Mouse (Mus musculus): Measurements from ENCODE around the gene Tph1. TPM values are rescaled to one million over a fixed set of nuclear protein-coding genes. Genes with fewer than 3 reads are reported as not detected.
"Not testable (repeated sequence)": the region's sequence is repeated elsewhere in the genome, so short reads cannot be mapped to it uniquely, and the experiment has no call there.

The Tph1 gene
- polyA plus RNA-seq, 1 experiment from 2014 or later, result 0.29 TPM

DNA sequence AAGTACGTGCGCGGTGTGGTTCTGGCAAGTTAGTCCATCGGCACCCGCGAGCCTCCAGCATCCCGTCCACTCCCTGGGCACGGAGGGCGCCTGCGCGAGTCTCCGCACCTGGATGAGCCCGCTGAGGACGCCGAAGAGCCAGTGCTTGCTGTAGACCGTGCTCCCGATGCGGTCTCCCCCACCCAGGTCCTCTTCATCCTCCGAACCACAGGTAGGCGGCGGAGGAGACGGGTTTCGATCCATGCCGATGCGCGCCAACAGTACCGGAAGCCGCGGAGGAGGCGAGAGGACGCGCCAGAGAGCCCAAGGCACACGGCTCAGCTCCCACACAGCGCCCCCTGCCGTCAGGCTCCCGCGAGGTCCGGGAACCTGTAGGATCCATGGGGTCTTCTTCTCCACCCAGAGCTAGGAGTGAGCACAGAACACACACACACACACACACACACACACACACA lies 38.1 kb upstream of the Tph1 start, which contains the start of gene Saal1:
Gene Saal1, minus strand, starts transcription at position 291 of the 455 bp plus-strand sequence.
- DNase-seq (ENCODE audit: low spot score) (peak; percentile 97), ATAC-seq (replicated peaks; ENCODE audit: insufficient number of reproducible peaks, low FRiP score, low TSS enrichment, low read depth) (peak; percentile 97)
- Histone ChIP-seq H3K9me3 (replicated peaks; ENCODE audit: control insufficient read depth, low read length) (no peaks in the 10 kb centered on the region), H3K27me3 (ENCODE audit: control insufficient read depth, insufficient read depth, low read length) (no peaks in the 10 kb centered on the region), H3K4me3 (ENCODE audit: low read depth, low read length) (peak within 1 kb of the TSS; percentile 89), H3K9ac (replicated peaks; ENCODE audit: low read length) (peak within 1 kb of the TSS; percentile 97), H3K4me2 (ENCODE audit: low read depth, low read length) (peak within 1 kb of the TSS; percentile 40), H3K27ac (replicated peaks; ENCODE audit: low read depth, low read length) (peak within 1 kb of the TSS; percentile 76), H3K4me1 (ENCODE audit: control insufficient read depth, insufficient read depth, low read length) (no peaks in the 10 kb centered on the region), H3K36me3 (replicated peaks; ENCODE audit: control insufficient read depth, insufficient read depth, low read depth, low read length) (peaks cover 6% of the 10 kb centered on the region)
- under 1% methylated on average over 38 of the region's 38 CpGs for WGBS

DNA sequence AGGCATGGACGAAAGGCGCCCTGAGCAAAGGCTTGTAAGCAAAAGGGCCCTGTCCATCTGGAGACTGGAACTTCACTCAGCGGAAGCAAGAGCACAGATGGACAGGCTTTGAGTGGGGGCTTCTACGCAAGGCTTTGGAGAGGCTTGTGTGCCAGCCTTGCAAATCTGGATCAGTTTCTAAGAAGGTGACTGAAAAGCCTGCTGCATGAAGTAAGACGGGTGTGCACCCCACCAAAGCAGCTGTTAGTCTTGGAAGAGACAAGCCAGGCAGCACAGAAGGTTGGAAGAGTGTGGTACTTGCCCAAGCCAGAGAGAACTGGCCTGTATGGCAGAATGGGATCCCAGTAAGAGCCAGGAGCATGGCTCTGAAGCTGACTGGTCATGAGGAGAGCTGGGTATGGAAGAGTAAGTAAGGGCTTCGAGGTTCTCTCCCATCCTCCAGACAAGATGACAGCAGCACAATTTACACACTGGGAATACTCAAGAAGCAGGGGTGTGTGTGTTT lies 28.2 kb upstream of the Tph1 start:
- Histone ChIP-seq H3K36me3 (replicated peaks; ENCODE audit: control insufficient read depth, insufficient read depth, low read depth, low read length) (peaks cover 13% of the 10 kb centered on the region), H3K27me3 (ENCODE audit: control insufficient read depth, insufficient read depth, low read length) (no peaks in the 10 kb centered on the region), H3K4me3 (ENCODE audit: low read depth, low read length) (no peak overlapping the region), H3K4me1 (ENCODE audit: control insufficient read depth, insufficient read depth, low read length) (no peaks in the 10 kb centered on the region), H3K9me3 (replicated peaks; ENCODE audit: control insufficient read depth, low read length) (no peaks in the 10 kb centered on the region), H3K27ac (replicated peaks; ENCODE audit: low read depth, low read length) (no peak overlapping the region), H3K9ac (replicated peaks; ENCODE audit: low read length) (no peak overlapping the region), H3K4me2 (ENCODE audit: low read depth, low read length) (no peak overlapping the region)
- ATAC-seq (replicated peaks; ENCODE audit: insufficient number of reproducible peaks, low FRiP score, low TSS enrichment, low read depth) (no peak), DNase-seq (ENCODE audit: low spot score) (no peak)
- WGBS, result 93% methylated on average over 6 of the region's 6 CpGs

DNA sequence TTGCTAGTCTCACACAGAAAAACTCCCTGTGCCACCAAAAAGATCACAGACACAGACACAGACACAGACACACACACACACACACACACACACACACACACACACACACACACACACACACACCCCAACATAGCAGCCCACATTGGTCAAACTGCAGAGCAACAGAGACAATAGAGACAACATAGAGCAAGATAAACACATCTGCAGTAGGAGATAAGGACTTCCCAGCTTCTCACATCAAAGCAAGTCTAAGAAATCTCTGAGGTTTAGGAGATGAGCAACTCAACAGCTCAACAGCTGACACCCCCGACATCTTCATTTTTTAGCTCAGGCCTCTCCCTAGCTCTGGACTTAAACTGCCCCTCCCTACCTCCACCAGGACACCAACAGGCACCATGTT lies 24.4 kb upstream of the Tph1 start:
- no peak overlapping the region for H3K27ac ChIP-seq (replicated peaks; ENCODE audit: low read depth, low read length)
- 83% methylated on average over 1 of the region's 1 CpGs for WGBS
- H3K4me3 ChIP-seq (ENCODE audit: low read depth, low read length), result no peak overlapping the region
- H3K9ac ChIP-seq (replicated peaks; ENCODE audit: low read length), result no peak overlapping the region
- H3K4me1 ChIP-seq (ENCODE audit: control insufficient read depth, insufficient read depth, low read length), result no peaks in the 10 kb centered on the region
- peaks cover 18% of the 10 kb centered on the region for H3K36me3 ChIP-seq (replicated peaks; ENCODE audit: control insufficient read depth, insufficient read depth, low read depth, low read length)
- no peaks in the 10 kb centered on the region for H3K27me3 ChIP-seq (ENCODE audit: control insufficient read depth, insufficient read depth, low read length)
- H3K9me3 ChIP-seq (replicated peaks; ENCODE audit: control insufficient read depth, low read length), result no peaks in the 10 kb centered on the region
- H3K4me2 ChIP-seq (ENCODE audit: low read depth, low read length), result no peak overlapping the region
- DNase-seq (ENCODE audit: low spot score) (no peak), ATAC-seq (replicated peaks; ENCODE audit: insufficient number of reproducible peaks, low FRiP score, low TSS enrichment, low read depth) (no peak)

DNA sequence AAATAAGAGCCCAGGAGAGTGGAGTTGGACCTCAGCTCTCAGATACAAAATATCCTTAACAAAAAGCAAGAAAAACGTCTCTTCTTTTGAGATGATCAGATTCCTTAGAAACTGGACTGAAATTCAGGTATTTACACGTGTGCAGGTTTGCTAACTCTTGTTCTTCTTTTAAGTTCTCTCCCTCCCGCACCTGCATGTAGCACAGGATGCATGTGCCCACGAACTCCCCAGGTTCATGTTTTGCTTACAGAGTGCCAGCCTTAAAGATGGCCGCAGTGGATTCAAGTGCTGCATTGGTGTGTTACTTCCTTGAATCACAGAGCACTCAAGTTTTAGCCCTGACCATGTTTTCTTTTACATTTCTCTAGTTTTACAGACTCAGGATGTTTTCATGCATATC lies 14.5 kb upstream of the Tph1 start:
- DNase-seq (ENCODE audit: low spot score), result no peak

DNA sequence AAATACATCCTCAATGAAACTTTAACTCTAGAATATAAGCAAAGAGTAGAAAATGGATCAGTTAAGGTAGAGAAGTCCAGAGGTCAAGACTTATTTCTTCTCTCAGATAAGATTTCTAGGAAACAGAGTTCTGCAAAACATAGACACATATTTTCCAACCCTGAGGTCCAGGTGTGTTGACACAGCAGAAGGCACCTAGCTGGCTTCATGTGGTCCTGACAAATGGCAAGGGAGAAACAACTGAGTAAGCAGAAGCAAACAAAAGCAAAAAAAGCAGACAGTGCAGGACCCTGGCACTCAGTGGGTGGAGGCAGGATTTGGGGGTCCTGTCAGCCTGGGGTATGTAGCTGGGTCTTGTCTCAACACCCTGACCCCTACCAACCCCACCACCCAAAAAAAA lies 8.4 kb upstream of the Tph1 start:
- Histone ChIP-seq H3K9ac (replicated peaks; ENCODE audit: low read length) (no peak overlapping the region), H3K4me1 (ENCODE audit: control insufficient read depth, insufficient read depth, low read length) (no peaks in the 10 kb centered on the region), H3K4me3 (ENCODE audit: low read depth, low read length) (no peak overlapping the region), H3K27ac (replicated peaks; ENCODE audit: low read depth, low read length) (no peak overlapping the region), H3K4me2 (ENCODE audit: low read depth, low read length) (no peak overlapping the region), H3K9me3 (replicated peaks; ENCODE audit: control insufficient read depth, low read length) (no peaks in the 10 kb centered on the region), H3K36me3 (replicated peaks; ENCODE audit: control insufficient read depth, insufficient read depth, low read depth, low read length) (no peaks in the 10 kb centered on the region), H3K27me3 (ENCODE audit: control insufficient read depth, insufficient read depth, low read length) (no peaks in the 10 kb centered on the region)
- DNase-seq (ENCODE audit: low spot score) (no peak), ATAC-seq (replicated peaks; ENCODE audit: insufficient number of reproducible peaks, low FRiP score, low TSS enrichment, low read depth) (no peak)

More for the DNA sequence above, 14.5 kb upstream of the Tph1 start:
- Histone ChIP-seq H3K36me3 (replicated peaks; ENCODE audit: control insufficient read depth, insufficient read depth, low read depth, low read length) (peaks cover 6% of the 10 kb centered on the region), H3K27ac (replicated peaks; ENCODE audit: low read depth, low read length) (no peak overlapping the region), H3K4me2 (ENCODE audit: low read depth, low read length) (no peak overlapping the region), H3K9me3 (replicated peaks; ENCODE audit: control insufficient read depth, low read length) (no peaks in the 10 kb centered on the region), H3K4me1 (ENCODE audit: control insufficient read depth, insufficient read depth, low read length) (no peaks in the 10 kb centered on the region), H3K27me3 (ENCODE audit: control insufficient read depth, insufficient read depth, low read length) (no peaks in the 10 kb centered on the region), H3K4me3 (ENCODE audit: low read depth, low read length) (no peak overlapping the region), H3K9ac (replicated peaks; ENCODE audit: low read length) (no peak overlapping the region)
- 88% methylated on average over 5 of the region's 5 CpGs for WGBS
- ATAC-seq (replicated peaks; ENCODE audit: insufficient number of reproducible peaks, low FRiP score, low TSS enrichment, low read depth), result no peak

DNA sequence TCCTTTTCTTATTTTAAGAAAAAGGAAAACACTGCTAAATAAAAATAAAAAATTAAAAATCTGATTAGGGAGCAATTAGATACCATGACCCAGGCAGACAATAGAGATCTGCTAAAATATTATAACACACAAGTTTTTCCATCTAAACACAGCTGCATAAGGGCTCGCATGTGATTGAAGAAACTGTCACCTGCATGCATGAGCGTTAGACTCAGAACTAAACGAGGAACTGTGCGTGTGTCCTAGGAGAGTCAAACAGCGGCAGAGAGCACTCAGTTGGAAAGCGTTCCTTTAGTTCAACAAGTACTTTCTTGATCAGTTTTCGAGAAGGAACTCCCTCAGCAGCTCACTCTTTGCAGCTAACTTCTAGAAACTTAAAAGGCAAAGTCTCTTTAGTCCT lies 6.7 kb upstream of the Tph1 start:
- ATAC-seq (replicated peaks; ENCODE audit: insufficient number of reproducible peaks, low FRiP score, low TSS enrichment, low read depth); H3K9ac ChIP-seq (replicated peaks; ENCODE audit: low read length); H3K27ac ChIP-seq (replicated peaks; ENCODE audit: low read depth, low read length); H3K4me3 ChIP-seq (ENCODE audit: low read depth, low read length); H3K4me2 ChIP-seq (ENCODE audit: low read depth, low read length); H3K9me3 ChIP-seq (replicated peaks; ENCODE audit: control insufficient read depth, low read length); H3K4me1 ChIP-seq (ENCODE audit: control insufficient read depth, insufficient read depth, low read length); H3K27me3 ChIP-seq (ENCODE audit: control insufficient read depth, insufficient read depth, low read length); DNase-seq (ENCODE audit: low spot score); H3K36me3 ChIP-seq (replicated peaks; ENCODE audit: control insufficient read depth, insufficient read depth, low read depth, low read length): not testable (repeated sequence)
- 86% methylated on average over 7 of the region's 7 CpGs for WGBS

DNA sequence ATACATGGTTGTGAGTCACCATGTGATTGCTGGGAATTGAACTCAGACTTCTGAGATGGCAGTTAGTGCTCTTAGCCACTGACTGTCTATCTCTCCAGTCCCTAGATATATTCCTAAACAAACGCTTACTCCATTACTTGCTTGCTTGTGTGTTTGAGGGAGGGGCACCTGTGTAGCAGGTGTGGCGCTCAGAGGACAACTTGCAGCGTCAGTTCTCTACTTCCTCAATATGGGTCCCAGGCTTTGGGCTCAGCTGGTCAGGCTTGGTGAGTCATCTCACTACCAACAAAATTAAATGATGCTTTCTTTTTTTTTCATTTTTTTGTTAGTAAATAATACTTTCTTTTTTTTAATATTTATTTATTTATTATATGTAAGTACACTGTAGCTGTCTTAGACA lies 6.1 kb upstream of the Tph1 start:
- Histone ChIP-seq H3K27ac (replicated peaks; ENCODE audit: low read depth, low read length) (no peak overlapping the region), H3K4me1 (ENCODE audit: control insufficient read depth, insufficient read depth, low read length) (no peaks in the 10 kb centered on the region), H3K27me3 (ENCODE audit: control insufficient read depth, insufficient read depth, low read length) (no peaks in the 10 kb centered on the region), H3K4me2 (ENCODE audit: low read depth, low read length) (no peak overlapping the region), H3K4me3 (ENCODE audit: low read depth, low read length) (no peak overlapping the region), H3K36me3 (replicated peaks; ENCODE audit: control insufficient read depth, insufficient read depth, low read depth, low read length) (no peaks in the 10 kb centered on the region), H3K9ac (replicated peaks; ENCODE audit: low read length) (no peak overlapping the region), H3K9me3 (replicated peaks; ENCODE audit: control insufficient read depth, low read length) (no peaks in the 10 kb centered on the region)
- ATAC-seq (replicated peaks; ENCODE audit: insufficient number of reproducible peaks, low FRiP score, low TSS enrichment, low read depth), result no peak
- 92% methylated on average over 3 of the region's 3 CpGs for WGBS
- no peak for DNase-seq (ENCODE audit: low spot score)

DNA sequence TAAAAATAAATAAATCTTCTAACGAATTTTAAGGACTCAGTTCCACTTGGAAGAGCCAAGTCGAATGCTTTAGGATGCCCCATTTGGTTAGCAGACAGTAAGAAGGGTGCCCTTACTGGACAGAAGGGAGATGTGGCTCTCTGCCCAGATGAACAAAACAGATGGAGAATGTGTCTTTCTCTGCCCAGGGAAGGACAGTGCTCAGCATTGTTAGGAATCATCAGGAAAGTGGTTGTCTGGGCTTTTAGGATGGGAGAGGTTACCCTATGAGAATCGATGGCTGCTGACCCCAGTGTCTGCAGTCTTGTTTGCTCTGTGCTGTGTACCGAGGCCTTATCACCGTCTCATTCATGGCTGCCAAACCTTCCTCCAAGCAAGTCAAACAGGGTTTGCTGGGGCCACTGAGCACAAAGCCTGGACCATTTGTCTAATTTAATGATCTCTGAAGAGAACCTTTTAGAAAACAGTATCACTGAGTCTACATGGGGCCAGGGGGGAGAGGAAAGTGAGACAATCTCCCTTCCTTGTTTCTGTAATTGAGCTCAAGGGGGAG lies 4.5 kb upstream of the Tph1 start:
- no peak for ATAC-seq (replicated peaks; ENCODE audit: insufficient number of reproducible peaks, low FRiP score, low TSS enrichment, low read depth)
- Histone ChIP-seq H3K27ac (replicated peaks; ENCODE audit: low read depth, low read length) (no peak overlapping the region), H3K4me1 (ENCODE audit: control insufficient read depth, insufficient read depth, low read length) (no peaks in the 10 kb centered on the region; the same call in 1 of the 2 replicates), H3K4me2 (ENCODE audit: low read depth, low read length) (no peak overlapping the region), H3K27me3 (ENCODE audit: control insufficient read depth, insufficient read depth, low read length) (no peaks in the 10 kb centered on the region), H3K4me3 (ENCODE audit: low read depth, low read length) (no peak overlapping the region), H3K36me3 (replicated peaks; ENCODE audit: control insufficient read depth, insufficient read depth, low read depth, low read length) (no peaks in the 10 kb centered on the region), H3K9ac (replicated peaks; ENCODE audit: low read length) (no peak overlapping the region), H3K9me3 (replicated peaks; ENCODE audit: control insufficient read depth, low read length) (no peaks in the 10 kb centered on the region)
- DNase-seq (ENCODE audit: low spot score), result no peak
- WGBS, result 71% methylated on average over 5 of the region's 5 CpGs
